Mouse (Mus musculus) left cerebral cortex, postnatal 4 days (tissue): ENCODE data around the gene Mtx3. TPM values are rescaled to one million over a fixed set of nuclear protein-coding genes. Genes with fewer than 3 reads are reported as not detected.
A peak's percentile ranks its signal among the peaks of the same experiment; 100 is the strongest.

Experiments
- DNase-seq: peaks from one replicate; pipeline ENCODE4 v3.0.0-alpha.2; 2022
- intact Hi-C: fragments of 180-260 bp; cut with DNase I; formaldehyde crosslinking; loops from one replicate; pipeline ENCODE4 v1.15.1; 2025
- total RNA-seq, 2 experiments: library from RNA; stranded (reverse); gene quantifications; 2 replicates each; pipeline ENCODE4 v1.2.3; 2021

Mtx3 gene
- total RNA-seq, 2 experiments from 2014 or later: 32.6 to 34.6 TPM

- DNase-seq: no peak
- intact Hi-C loops: no loop called here
These were observed 38.6 kb downstream of the Mtx3 start for GRCm38 (mm10) chr13:92882986-92883720.

DNA sequence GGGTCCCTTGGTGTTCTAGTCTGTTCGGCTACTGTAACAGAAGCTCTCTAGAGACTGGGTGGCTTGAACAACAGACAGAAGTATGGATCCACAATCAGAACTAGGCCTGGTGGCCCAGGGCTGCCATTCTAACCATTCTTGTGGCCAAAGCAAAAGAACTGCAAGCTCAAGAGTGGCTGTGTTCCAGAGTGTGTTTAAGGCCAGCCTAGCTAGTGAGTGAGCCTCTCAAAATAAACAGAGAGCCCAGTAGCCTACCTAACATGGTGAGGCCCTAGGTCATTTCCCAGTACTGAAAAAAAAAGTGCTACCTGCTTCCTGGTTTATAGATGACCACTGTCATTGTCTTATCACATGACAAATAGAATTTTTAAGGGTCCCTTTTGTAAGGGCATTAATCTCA is 39.6 kb downstream of the Mtx3 start:
- no peak for DNase-seq
- intact Hi-C loops: no loop called here

DNA sequence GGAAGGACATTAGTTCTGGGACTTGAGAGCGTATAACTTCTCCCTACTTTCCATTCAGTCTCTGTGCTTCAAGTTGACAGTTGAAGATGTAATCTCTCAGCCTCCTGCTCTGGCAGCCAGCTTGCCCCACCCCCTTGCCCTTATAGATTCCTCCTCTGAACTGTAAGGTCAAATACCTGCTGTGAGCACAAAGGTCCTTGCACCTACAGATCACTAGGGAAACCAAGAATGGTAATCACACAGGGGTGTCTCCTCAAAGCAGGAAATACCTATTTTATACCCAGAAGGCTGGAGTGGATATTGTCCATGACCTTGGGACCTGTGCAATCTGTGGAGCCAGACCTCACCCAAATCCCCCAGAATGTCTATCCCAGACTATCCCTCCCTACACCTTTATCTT is 40.4 kb downstream of the Mtx3 start:
- DNase-seq: no peak
- intact Hi-C loops: no loop called here

DNA sequence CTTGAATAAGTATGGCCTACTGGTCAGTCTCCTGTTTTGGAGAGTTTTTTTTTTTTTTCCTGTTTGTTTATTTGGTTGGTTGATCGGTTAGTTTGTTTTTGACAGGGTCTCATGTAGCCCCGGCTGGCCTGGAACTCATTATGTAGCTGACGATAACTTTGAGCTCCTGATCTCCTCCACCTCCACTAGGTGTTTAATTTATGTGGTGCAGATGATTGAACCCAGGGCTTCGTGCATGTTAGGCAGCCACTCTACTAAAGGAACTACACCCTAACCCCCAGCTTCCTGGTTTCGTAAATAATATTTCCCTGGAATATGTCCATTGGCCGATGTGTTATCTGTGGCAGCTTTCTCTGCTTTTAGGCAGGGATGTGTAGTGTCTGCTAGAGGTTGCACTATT is 54.5 kb downstream of the Mtx3 start:
- no peak for DNase-seq
- intact Hi-C loops: no loop called here

DNA sequence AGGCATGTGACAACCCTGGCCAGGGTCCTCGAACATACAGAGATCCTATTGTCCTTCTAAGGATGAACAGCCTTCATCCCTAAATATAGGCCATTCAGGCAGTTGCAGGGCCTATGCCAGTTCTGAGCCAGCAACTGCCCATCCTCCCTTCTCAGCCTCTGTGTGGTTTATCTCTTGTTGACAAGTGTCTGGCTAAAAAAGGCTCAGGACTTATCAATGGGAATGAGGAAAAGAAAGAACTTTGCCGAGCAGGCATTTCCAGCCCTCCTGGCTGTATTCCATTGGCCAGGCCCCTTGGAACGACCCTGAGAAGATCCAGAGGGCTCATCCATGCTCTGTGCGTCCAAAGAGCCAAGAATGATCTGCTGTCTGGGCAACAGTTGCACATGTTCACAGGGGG is 58.7 kb downstream of the Mtx3 start:
- intact Hi-C loops: no loop called here
- DNase-seq: no peak

DNA sequence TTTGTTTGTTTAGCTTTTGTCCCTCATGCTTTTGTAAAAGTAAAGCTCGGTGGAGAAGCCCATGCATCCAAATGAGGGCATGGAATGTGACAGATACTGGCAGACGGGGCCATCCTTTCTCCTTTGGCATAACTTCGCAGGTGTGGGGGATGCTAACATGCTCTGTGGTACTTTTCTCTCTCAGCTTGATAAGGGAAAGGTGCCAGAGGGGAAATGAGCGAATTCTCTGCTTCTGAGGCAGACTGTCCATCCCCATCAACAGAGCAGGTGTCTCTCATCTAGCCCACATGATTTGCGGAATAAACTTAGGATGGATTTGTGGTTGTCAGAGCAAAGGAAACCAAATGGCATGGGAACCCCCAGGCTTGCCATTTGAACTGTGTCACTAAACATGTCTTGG is 61.4 kb downstream of the Mtx3 start:
- peak; percentile 6 for DNase-seq
- intact Hi-C loops: no loop called here

- DNase-seq: no peak
- intact Hi-C loops: no loop called here
These were observed 62.8 kb downstream of the Mtx3 start for GRCm38 (mm10) chr13:92907366-92907765.

Other genes with a start within 250 kb of the Mtx3 start
- gene Serinc5, start 233.7 kb upstream of the Mtx3 start, total RNA-seq: 10 to 100 TPM; 37.0 to 38.5 TPM
- 1 to 10 TPM; 1.2 to 2.1 TPM for gene Thbs4, start 49.9 kb upstream of the Mtx3 start, total RNA-seq